Mouse (Mus musculus) neutrophil, adult 59 days (primary cell): ENCODE results near the gene Sec24b. TPM values are rescaled to one million over a fixed set of nuclear protein-coding genes. Genes with fewer than 3 reads are reported as not detected.

Source experiments
- total RNA-seq, 2 experiments: library from RNA; stranded (reverse); gene quantifications; 1 replicate in 1 of 2; 2 replicates in 1 of 2; pipeline ENCODE4 v1.2.4; 2023

Gene Sec24b
- 10 to 100 TPM; 81.6 to 81.9 TPM for total RNA-seq

GRCm38 (mm10) chr3:130061281-130061680 is at the start of gene Sec24b:
Gene Sec24b, minus strand, starts transcription at chr3:130061553.

GRCm38 (mm10) chr3:129969432-129970395 is 91.6 kb downstream of the Sec24b start, which contains the start of gene Mcub:
Gene Mcub, minus strand, starts transcription at chr3:129970206.

Other genes with a start within 250 kb of the Sec24b start
- gene Rrh, start 239.0 kb downstream of the Sec24b start, total RNA-seq, result under 1 TPM; 0.24 TPM
- gene Gar1, start 230.2 kb downstream of the Sec24b start, total RNA-seq, result 10 to 100 TPM; 21.5 to 29.9 TPM
- not detected for gene Cfi, start 225.7 kb downstream of the Sec24b start, total RNA-seq
- gene Pla2g12a, start 182.9 kb downstream of the Sec24b start, total RNA-seq, result 1 to 10 TPM; 6.4 to 7.6 TPM
- gene Casp6, start 160.1 kb downstream of the Sec24b start, total RNA-seq, result 1 to 10 TPM; 7.9 to 9.4 TPM
- 10 to 100 TPM; 25.1 to 36.2 TPM for gene Mcub, start 91.3 kb downstream of the Sec24b start, total RNA-seq
- not detected for gene Col25a1, start 69.9 kb upstream of the Sec24b start, total RNA-seq